Mouse (Mus musculus) 416B (cell line): Measurements from ENCODE around the gene Cdh13.

ENCODE experiments used
- DNase-seq: peaks from one replicate; pipeline ENCODE4 v3.0.0; 2011; ENCODE audit warnings: low read depth

Cdh13 gene

DNA sequence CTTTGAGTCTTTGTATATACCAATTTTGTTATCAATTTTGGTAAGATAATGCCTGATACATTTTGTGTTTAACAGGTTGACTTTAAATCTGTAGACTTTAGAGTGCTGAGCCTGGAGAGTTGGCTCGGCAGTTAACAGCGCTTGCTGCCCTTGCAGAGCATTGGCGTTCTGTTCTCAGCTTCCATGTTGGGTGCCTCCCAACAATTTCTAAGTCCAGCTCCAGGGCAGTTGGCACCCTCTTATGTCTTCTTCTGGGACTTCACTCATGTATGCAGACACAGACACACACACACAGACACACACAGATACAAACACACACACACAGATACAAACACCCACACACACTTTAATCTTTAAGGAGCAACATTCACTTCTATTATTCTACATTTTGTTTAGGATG, 672.6 kb downstream of the Cdh13 start:
- no peak for DNase-seq

DNA sequence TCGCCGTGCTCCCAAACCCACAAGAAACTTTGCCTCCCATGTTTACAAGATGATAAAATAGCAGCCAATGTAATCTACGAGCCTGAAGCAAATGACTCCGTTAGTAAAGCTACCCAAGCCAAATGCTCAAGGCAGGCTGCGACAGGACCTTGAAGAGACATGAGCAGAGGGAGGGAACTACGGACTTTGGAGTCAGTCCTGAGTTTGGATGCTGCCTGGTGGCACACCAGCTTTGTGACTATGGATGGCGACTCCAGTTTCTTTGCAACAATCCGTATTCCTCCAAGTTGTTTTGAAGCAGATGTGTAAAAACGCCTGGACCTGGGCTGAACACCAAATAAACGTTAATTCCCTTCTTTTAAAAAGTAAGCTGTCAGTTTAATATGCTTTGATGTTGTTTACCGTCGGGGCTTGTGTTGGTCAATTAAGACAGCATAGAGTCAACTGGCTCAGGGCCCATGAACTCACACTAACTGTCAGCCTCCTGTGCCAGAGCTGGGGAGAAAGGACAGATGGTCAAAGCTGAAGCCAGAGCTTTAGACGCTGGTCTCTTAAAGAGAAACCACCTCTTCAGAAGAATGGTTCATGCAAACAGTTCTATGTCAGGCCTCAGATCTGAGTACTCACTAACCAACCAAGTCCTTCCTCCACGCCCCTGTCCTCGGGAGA, 678.5 kb downstream of the Cdh13 start:
- no peak for DNase-seq

DNA sequence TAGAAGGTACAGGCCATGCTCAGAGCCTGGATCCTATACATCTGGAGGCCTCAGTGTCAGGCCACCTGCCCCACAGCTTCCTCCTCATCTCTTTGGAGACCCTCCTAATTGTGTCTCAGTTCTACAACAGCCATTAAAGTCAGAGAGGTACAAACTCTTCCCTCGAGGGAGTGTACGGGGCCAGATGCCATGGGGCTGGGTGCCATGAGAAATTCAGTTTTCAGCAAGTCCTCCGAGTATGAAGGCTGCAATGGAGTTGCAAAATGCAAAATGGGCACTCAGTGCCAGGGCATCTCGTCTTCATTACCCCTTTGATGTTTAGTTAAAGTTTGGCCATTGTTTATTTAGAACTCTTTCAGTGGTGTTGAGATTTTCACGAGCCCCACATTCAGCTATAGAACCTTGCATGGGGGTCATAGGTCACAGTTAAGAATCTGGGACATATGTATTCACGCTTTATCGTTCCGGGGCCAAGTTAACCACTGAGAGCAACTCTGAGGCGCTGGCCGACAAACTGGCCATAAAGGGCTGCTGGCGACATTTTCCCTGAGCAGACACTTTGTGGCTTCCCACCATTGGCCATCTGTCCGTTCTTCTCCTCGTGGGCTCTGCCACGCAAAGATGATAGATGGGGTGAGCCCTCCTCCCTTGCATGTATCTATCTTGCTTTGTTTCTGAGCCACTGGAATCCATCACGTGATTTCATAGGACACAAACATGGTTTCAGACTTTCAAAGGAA, 681.7 kb downstream of the Cdh13 start:
- no peak for DNase-seq

DNA sequence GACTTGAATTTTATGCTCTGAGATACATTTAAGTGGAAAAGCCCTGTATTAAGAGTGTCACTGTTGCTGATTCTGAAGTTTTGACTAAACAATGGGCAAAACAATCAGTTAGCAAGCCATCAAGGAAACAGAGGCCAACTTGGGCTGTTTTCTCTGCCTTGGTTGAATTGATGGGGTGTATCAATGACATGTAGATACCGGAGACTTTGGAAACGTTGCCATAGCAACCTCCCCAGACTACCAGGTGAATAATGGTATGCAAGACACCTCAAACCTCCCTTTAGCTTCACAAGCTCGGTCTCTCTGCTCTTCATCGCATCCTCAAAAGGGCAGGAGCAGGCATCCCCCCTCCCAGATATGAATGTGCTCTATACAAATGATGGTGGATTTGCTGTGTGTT, 685.4 kb downstream of the Cdh13 start:
- no peak for DNase-seq

DNA sequence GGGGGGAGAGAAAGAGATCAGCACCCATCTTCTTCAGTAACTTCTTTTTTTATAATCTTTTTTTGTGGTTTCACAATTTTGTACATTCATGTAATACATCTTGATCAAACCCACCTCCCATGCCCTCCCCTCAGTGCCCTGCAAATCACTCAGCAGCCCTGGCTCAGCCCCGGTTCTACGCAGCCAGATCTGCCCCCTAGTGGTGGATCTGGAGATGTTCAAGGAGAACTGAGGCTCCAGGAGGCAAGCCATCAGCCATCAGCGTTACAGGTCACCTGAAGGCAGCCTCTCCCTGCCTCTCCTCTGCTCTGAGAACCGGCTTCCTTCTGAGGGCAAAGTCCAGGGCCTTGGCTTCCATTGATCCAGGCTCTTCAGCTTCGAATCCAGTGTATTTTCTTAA, 696.3 kb downstream of the Cdh13 start:
- no peak for DNase-seq

DNA sequence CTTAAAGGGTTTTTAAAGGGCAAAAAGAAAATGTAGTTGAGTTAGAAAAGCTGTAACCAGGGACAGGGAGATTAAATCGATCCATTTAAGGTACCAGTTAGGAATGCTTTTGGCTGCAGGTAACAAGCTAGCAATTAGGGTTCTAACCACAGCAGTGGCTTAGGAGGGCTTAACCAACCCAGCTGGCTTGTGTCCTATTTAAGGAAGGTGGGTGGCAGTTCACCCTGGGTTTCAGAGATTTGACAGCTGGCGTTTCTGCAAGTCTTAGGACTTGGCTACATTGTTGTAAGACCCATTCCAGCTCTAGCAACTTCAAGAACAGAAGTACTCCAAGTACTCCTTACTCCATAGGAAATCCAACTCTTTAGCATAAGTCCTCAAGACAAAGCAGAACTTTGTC, 700.2 kb downstream of the Cdh13 start:
- DNase-seq = no peak

DNA sequence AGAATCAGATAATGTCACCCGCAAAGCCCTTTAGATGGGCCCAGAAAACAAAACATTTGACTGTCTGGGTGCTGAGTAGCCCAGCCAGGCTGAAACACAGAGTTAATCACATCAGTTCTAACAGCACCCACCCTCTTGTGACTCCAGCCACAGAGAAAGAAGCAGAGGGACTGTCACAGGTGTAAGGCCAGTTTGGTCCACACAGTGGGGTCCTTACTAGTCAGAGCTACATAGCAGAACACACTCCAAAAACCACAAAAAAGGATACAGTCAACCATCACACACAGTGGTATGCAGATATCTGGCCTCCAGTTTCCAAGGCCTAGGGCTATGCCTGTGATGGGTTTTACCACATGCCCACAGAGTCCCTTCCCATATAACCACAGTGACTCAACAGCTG, 703.3 kb downstream of the Cdh13 start:
- no peak for DNase-seq

DNA sequence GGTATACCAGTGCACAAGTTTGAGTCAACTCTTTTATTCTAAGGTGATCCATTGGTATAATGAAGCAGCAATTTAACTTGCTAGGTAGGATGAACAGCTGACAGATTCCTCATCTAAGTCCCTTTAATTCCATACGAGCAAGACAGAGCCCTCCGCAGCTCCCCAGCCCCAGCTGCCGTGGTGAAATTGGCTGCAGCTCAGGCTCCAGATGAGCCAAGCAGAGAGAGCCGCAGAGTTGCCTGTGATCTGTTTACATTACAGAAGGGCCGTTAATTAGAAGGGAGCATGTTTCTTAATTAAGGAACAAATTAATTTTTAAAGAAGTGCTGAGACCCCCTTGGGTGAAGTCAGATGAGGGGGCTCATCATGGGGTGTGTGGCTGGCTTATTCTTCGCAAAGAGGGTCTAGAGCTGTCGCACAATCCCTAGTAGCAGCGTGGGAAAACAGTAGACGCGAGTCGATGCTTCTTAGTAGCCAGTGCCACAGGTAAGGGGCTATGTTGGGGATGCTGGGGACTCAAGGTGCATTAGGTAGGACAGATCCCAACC, 712.2 kb downstream of the Cdh13 start:
- DNase-seq = no peak

DNA sequence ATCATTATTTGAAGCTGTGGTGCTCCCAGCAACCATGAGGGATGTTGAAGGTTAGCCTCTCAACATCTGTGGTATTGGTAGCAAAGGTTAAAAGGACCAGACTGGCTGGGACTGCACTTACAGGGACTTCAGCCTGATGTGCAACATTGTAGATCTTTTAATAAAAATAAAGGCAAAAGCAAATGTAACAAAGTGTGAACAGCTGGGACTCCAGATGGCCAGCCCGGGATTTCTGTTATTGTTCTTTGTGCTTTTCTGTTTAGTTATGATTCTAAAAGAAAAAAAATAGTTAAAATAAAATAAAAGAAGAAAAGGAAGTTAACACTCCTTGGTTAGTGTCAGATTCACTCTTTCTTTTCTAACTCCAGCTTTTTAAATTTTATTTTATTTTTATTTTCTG, 717.1 kb downstream of the Cdh13 start:
- DNase-seq = no peak

DNA sequence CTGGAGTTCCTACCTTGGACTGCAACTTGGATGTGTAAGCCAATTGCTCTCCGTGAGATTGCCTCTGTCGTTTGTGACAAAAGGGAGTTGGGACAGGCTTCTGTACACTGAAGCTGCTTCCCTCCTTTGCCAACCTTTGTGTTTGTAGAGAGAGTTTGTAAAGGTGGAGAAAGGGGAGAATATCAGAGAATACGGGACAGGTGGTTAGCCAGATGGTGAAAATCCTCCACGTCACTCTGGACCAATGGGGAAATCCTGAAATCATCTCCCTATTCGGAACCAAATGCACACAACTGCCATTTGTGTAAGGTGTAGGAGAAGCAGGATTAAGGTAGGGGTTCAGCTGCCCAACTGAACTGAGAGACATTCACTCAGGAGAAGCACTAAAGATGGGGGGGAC, 721.3 kb downstream of the Cdh13 start:
- DNase-seq = no peak

DNA sequence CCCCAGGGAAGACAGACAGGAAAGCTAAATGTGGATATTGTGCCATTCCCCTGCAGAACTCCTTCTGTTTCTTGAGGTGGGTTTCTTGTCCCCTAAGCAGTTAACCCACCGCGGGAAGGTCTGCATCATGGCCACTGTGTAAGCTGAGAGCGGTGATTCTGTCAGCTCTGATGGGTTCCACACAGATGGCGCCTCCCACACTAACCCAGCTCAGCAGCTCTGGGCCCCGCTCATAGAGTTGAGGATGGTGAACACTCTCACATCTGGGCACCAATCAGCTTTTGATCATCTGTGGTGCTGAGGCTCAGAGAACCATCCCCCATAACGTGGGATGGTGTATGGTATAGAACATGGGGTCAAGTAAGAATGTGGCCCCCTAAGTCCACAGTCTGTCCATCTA, 735.1 kb downstream of the Cdh13 start:
- DNase-seq = no peak

DNA sequence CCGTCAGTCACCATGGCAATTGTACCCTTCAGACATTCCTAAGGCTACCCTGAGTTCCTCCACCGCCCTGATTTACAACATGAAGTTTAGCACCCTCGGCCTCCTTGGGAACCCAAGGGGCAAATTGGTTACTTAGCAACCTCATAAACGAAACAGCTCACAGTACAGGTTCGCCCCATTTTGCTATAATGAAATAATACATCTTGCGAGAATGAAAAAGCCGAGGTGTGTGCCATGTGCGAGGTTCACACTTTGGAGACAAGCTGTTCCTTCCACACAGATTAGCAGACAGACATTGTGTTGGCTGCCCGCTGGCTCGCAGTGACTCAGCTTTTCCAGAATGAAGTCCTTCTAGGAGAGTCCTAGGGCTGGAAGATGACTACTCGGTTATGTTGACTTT, 737.2 kb downstream of the Cdh13 start:
- DNase-seq = no peak

DNA sequence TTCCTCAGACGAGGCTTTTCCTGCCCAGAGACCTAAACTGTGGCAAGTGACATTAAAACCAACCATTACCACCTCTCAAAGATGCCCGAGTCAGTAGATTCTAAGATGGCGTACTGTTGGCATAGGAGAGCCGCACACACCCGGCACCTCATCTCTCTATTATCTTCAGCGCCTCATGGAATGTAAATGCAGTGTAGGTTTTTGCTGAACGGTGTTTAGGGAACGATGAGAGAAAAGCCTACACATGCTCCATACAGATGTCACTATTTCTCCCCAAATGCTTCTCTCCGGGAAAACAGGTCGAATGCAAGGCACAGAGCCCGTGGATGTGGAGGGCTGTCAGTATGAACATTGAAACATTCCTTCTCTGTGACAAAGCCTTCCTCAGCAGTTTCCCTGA, 737.9 kb downstream of the Cdh13 start:
- no peak for DNase-seq

DNA sequence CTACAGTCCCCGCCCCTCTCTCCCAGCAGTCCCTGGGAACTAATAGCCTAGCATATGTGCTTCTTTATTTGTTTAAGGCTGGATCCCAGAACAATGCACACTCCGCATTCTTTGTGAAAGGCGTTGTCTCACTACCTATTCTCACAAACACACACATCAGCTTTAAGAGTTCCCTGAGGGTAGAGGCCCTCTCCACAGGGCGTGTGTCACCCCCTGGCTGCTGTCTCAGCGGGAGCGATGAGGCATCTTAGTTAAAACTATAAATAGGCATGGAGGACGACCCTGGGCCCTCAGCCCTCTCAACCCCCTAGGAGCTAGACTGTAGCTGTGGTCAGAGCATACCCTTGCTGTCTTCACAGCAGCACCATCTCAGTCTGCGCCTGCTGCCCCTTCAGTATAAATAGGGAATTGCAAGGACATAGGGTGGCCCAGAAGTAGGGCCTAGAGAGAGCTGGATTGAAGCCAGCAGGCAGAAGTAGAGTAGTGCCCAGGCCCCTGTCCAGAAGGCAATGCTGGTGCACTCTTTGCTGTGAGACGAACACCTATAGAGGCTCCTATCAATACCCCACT, 738.9 kb downstream of the Cdh13 start:
- no peak for DNase-seq

DNA sequence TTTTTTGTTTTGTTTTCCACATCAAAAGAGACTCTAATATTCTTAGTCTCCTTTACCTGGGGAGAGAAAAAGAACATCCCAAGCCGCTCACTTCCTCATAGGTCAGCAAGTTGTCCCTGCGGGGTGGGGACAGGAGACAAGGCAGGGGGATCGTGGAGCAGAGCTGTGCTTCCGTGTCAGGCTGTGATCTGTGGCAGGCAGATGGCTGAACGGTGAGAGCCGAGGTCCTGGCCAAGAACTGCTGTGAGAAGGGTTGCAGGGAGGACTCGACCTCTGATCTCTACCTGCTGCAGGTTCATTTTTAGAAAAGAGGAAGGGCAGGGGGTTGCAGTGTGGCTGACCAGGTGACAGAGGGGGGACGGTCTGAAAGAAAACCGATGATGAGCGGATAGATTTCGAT, 749.9 kb downstream of the Cdh13 start:
- DNase-seq = no peak

DNA sequence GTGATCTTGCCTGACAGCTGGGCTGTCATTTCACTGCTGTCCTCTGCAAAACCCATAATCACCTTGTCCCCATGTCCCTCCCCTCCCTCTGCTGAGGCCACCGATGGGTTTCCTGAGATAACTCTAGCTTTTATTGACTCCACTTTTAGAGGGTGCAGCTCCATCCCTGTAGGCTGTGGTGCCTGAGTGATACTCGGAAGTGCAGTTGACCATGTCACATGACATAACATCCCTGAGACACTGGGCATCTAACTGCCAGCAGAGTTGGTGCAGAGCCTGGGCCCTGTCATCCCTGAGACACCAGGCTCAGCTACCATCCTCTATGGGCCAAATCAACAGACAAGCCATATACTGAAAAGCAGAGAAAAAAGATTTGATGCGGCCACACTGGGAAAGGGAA, 750.5 kb downstream of the Cdh13 start:
- no peak for DNase-seq

DNA sequence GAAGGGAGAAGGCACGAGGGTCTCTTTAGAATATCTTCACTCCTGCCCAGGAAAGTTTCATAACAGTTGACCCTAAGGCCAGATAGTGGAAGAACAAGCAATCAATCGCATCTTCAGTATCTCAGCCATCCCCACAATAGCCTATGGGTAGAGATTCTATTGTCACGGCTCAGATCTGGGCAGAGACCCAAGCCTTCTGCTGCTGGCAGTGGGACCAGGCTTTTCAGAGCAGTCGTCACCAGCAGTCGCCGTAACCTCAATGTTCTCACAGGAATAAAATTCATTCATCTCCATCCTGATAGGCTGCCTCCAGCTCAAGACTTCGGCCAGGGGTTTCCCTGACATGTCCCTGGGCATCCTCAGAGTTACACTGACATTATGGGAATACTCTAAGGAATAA, 751.6 kb downstream of the Cdh13 start:
- no peak for DNase-seq

DNA sequence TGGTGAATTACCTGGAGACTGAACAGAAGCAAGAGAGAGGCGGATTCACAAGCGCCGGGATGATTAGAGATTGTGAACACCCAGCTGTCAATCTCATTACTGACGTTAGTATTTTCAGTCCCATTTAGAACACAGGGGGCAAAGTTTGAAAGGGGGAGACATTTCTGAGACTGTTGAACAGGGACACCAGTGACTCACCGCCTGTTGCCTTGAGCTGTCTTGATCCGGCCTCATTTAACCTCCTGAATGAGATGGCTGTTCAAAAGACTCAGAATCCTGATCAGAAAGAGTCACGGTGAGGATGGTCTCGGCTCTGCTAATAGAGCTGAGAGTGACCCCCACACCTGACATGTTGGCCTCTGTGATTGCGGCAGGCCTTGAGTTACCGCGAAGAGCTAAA, 754.0 kb downstream of the Cdh13 start:
- DNase-seq = no peak

DNA sequence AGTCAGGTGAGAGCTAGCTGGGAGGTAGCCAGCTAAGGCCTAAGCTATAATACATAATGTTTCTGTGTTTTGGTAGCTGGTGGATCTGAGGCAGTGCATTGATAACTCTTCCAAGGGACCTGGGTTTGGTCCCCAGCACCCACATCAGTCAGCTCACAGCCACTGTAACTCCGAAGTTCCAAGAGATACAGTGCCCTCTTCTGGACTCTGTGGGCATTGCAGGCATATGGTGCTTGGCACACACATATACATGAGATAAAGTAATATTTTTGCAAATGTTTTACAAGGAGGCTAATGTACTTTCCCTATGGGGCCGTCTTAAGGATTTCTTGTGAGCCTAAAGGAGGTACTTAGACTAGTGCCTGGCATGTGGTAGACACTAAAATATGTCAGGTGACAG, 755.8 kb downstream of the Cdh13 start:
- no peak for DNase-seq

DNA sequence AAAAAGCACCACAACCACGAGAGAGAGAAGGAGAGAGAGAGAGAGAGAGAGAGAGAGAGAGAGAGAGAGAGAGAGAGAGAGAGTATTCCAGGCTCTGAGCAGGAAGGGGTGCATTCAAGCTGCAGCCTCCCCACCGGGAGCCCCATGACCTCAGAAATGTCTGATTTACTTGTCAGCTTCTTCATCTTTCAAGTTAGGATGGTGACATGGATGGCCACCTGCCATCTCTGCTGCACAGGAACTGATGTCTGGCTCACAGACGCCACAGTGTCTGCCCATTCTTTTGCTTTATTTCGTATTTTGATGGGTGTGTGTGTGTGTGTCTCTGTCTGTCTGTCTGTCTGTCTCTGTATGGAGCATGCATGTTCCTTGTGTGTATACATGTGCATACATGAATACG, 774.3 kb downstream of the Cdh13 start:
- no peak for DNase-seq

DNA sequence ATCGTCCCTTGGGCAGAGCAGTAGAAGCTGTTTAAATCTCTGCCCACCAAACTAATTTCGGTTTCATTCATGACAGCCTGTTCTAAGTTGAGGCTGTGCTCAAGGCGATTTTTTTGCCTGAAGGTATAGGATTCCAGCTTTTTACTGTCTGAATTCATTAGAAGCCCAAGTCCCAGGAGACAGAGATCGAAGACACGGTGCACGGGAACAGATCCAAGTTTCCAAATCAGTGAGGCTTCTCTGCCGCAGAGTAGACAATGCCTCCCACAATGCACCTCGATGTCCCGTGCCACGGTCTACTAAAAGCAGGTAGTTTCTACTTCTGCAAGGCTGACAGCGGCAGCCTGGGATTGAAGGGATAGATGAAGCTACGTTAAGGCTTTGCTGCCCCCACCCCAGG, 778.1 kb downstream of the Cdh13 start:
- no peak for DNase-seq

DNA sequence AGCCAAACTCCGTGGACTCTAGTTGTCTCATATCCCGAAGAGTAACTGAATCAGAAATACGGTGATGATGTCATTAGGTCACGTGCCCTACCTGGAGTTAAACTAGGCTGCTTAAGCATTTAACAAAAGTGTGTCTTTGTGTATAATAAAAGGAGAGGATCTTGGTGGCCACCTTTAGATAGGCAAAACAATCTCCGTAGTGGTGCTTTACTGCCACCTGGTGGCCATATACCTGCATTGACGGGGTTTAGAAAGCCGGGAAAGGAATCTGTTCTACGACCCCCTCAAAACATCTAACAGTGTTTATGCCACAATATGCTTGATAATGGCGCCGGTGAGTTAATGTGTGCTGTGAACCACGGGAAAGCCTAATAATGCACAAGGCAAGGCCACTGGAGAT, 781.0 kb downstream of the Cdh13 start:
- DNase-seq = peak; percentile 5

DNA sequence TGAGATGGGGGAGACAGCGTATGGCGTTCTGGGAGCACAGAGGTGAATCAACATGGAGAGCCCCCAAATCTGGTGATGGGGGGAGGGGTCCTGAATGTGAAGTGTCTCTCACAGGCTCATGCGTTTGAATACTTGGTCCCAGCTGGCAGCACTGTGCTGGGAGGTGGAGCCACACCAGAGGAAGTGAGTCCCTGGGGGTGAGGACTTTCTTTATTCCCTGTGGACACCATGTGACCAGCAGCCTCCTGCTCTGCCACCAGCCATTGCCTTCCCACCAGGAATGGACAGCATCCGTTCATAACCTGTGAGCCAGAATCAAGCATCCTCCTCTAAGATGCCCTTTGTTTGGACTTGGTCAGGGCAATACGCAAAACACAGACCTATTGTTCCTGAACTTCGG, 788.8 kb downstream of the Cdh13 start:
- no peak for DNase-seq

DNA sequence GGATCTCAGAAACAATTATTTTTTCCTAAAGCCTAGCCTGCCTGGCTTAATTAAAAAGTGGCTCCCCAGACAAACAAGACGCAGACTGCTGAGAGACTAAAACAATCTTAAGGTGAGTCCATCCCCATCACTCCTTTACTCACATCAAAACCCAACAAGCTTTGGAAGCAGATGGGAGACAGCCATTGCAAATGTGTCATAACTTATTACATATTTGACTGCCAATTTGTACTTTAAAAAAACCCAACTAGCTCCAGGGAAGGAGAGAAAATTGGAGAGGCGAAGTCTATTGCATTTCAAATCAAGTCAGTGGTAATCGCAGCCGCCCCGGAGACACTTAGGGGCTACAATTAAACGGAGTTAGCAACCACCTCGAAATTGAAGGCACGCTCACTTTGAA, 801.5 kb downstream of the Cdh13 start:
- DNase-seq = no peak
